Mouse (Mus musculus) bone marrow macrophage, adult 2 months (primary cell): ENCODE measurements around the gene Gm21731. TPM values are rescaled to one million over a fixed set of nuclear protein-coding genes. Genes with fewer than 3 reads are reported as not detected.
"Not testable (repeated sequence)": the region's sequence is repeated elsewhere in the genome, so short reads cannot be mapped to it uniquely, and the experiment has no call there.

ENCODE experiments used
- H3K27ac ChIP-seq: 2 replicates; pipeline ENCODE4 v1.5.1; 2012; ENCODE audit warnings: low read depth, low read length; ENCODE audit not compliant: insufficient read depth
- H3K4me1 ChIP-seq: 2 replicates; pipeline ENCODE4 v1.6.1; 2012; ENCODE audit warnings: low read length; ENCODE audit not compliant: control insufficient read depth, insufficient read depth
- H3K4me3 ChIP-seq: 2 replicates; pipeline ENCODE4 v1.5.1; 2012; ENCODE audit warnings: mild to moderate bottlenecking, low read length, moderate library complexity; ENCODE audit not compliant: insufficient read depth
- polyA plus RNA-seq: library from polyadenylated mRNA; stranded (reverse); fragments of >200 nt; gene quantifications from 2 replicates; pipeline ENCODE4 v1.2.4, GENCODE M21; 2012; ENCODE audit not compliant: missing spikeins, insufficient read depth, insufficient read length

Gene Gm21731
- not detected in 2 replicates for polyA plus RNA-seq

- not testable (repeated sequence) for H3K4me1 ChIP-seq, H3K27ac ChIP-seq, H3K4me3 ChIP-seq
Measured at GRCm38 (mm10) chr13:120238811-120239210, at the start of gene Gm21731. Gm21731 (plus strand) TSS chr13:120239111.

DNA sequence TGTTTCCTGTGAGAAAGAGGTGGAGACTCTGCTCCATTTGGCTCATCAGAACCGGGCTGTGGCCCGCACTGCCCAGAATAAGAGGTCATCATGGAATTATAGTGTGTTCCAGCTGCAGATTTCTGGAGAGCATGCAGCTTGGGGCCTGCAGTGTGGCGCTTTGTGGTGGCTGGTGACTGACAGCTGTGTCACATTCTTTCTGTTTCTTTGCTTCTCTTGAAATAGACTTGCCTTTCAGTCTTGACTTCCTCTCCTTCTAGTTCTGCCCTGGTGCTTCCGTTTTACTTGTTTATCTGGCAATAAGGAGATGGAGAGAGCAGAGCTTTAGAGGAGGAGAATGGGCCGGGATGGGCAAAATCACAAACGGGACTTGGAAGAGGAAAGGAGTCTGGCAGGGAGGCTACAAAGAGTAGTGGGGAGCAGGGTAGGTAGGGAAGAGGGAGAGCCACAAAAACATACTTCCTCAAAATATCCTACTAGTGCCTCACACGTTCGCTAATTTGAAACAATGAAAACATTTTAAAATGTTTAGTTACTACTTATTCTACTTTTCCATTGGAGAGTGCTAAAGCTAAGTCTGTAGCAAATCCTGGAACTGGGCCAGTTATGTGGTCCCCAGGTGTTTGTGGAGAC, 42.6 kb upstream of the Gm21731 start:
- H3K4me3 ChIP-seq, H3K4me1 ChIP-seq: not testable (repeated sequence)
- peak overlapping the region; percentile 52 for H3K27ac ChIP-seq

GRCm38 (mm10) chr13:120215847-120216246, 23.1 kb upstream of the Gm21731 start, which contains the start of gene Gm21762:
Gm21762 (minus strand) TSS chr13:120215947.
- not testable (repeated sequence) for H3K4me1 ChIP-seq, H3K4me3 ChIP-seq, H3K27ac ChIP-seq

DNA sequence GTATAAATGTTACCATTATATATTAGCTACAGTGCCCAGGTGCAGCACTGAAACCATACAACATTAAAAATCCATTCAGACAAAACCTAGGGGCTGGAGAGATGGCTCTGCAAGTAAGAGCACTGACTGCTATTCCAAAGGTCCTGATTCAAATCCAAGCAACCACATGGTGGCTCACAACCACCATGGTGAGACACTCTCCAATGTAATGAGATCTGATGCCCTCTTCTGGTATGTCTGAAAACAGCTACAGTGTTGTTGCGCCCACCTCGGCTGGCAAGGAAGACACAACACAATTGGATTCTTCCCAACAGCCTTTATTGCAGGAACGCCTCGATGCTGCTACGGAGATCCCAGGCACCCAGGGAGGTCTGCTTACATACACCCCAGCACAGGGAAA, 18.0 kb upstream of the Gm21731 start:
- H3K27ac ChIP-seq, H3K4me3 ChIP-seq, H3K4me1 ChIP-seq: not testable (repeated sequence)

DNA sequence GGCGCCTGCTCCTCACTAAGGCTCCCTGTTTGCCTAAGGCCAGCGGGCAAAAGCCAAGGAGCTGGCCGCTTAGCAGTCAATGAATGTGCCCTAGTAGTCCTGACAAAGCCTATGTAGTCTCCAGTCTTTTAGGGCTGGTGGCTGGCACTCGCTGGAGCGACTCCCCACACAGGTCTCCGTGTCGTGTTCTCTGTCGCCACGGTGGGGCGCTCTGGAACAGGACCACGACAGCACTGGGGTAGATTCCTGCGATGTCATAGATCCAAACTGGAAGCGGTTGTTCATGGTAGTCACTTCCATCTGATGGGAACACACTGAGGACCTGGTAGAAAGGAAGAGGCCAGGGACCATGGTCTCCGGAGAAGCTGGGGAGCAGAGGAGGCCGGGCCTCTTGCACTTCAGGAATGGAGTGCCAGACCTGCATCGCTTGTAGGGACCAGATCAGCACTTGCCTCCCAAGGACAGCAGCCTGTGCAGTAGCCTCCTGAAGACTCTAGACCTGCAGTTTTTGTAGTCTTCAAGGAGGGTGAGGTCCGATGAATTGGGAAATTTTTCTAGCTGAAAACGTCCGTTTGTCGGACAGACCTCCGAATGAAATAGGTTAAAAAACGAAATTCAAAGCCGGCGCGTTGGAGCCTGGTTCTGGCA, 15.8 kb upstream of the Gm21731 start:
- H3K27ac ChIP-seq, H3K4me1 ChIP-seq, H3K4me3 ChIP-seq: not testable (repeated sequence)

DNA sequence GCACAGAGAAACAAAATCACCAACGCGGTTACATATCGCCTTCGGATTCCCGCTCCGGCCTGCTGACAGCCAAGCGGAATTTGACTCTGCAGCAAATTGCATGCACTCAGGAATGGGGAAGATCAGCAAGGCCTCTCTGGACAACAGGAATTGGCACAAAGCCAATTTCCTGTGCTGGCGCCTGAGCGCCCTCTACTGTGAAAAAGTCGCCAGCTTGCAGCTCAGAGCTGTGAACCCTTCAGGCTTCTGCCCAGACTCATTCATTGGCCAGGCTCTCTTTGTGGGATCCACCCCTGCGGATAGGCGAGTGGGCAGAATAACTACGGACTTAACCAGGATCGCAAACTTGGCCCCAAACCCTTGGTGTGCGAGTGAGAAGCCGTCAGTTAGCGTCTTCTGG, 7.1 kb upstream of the Gm21731 start:
- H3K27ac ChIP-seq, H3K4me1 ChIP-seq, H3K4me3 ChIP-seq: not testable (repeated sequence)

DNA sequence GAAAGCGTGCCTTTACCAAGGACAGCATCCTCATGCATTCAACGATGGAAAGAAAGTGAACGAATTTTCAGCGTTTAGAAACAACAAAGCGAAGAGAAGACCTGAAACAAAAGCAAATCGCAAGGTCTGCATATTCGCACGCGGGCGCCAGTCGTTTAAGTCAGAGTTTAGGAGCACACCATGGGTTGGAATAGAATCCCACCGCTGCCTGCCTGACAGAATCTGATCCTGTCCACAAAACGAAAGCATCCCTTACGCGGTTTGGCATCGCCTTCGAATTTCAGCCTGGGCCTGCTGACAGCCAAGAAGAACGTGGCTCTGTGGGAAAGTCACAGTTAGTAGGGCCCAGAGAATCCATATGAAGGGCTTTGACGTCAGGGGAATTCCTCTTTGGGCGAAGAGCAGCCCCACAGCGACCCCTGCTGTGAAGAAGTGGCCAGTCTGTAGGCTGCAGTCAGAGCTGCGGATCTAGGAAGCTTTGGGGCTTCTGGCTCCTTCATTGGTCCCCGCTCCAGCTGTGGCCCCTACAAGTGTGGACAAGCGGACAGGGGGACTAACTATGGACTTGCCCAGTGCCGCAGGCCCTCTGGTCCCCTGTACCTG, 6.4 kb upstream of the Gm21731 start:
- not testable (repeated sequence) for H3K4me1 ChIP-seq, H3K27ac ChIP-seq, H3K4me3 ChIP-seq

DNA sequence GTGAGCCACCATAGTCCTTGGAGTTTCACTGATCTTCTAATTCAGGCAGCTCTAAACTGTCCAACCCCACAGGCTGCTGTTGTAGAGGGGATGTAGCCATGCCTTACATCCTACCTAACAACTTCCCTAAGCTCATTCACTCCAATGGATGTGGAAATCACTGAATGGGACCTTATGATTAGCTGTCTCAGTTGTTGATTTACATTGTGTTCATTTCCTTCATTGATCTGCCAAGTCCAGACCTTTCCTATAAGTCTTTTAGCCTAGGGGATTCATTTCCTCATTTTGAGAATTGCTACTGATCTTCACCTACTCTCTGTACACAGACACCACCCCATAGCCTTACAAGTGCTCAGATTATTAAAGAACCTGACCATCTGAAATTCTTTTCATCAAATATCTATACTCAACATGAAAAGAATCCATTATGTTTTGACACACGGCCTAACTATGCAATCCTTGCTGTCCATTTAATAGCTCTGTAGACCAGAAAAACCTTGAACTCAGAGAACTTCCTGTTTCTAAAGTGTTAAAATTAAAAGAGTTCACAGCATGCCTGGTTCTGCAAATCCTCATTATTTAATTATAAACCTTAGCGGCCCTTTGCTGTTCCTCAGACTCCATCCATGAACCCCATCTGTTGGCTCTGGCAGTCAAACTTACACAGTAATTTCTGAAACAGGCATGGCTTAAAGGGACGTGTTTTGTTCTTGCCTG, 12.5 kb downstream of the Gm21731 start:
- not testable (repeated sequence) for H3K27ac ChIP-seq, H3K4me3 ChIP-seq, H3K4me1 ChIP-seq

- H3K4me3 ChIP-seq, H3K4me1 ChIP-seq: not testable (repeated sequence)
- H3K27ac ChIP-seq, result peak overlapping the region; percentile 51
Measured at GRCm38 (mm10) chr13:120258817-120259658, 20.1 kb downstream of the Gm21731 start.

DNA sequence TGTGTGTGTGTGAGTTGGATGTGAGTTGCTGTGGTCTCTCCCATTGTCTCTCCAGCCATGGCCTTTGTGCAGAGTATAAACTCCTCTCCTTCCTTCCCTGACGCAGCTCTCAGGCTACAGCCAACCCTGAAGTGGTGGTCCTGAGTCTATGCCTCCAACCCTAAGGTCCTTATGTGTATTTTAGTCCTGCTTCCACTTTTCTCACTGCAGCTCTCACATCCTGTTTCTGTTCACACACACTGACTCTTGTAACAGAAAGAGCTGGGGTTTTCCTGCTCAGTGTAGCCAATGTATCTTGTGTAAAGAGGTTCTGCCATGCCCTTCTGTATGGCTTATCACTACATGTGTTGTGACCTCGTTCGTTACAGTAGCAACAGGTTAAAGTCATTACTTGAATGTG, 20.8 kb downstream of the Gm21731 start:
- H3K4me1 ChIP-seq, H3K4me3 ChIP-seq: not testable (repeated sequence)
- H3K27ac ChIP-seq, result peak overlapping the region; percentile 47; the same call in 1 of the 2 replicates

- H3K27ac ChIP-seq, H3K4me1 ChIP-seq, H3K4me3 ChIP-seq: not testable (repeated sequence)
Measured at GRCm38 (mm10) chr13:120262870-120263269, 24.0 kb downstream of the Gm21731 start, which contains the start of gene AF067061. AF067061 (plus strand) TSS chr13:120263114.

DNA sequence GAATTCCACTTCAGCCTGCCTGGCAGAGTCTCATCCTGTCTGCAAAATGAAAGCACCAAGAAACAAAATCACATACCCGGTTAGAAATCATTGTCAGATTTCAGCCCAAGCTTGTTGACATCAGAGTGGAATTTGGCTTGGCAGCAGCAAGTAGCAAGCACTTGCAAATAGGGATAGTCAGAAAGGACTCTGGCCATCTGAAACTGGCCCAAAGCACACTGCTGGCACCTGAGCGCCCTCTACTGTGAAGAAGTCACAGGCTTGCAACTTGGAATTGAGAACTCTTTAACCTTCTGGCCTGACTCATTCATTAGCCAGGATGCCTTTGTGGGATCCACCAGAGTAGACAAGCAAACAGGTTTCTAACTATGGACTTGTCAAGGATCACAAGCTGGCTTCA, 38.9 kb downstream of the Gm21731 start:
- H3K4me3 ChIP-seq, H3K4me1 ChIP-seq: not testable (repeated sequence)

More for the DNA sequence above, 38.9 kb downstream of the Gm21731 start:
- not testable (repeated sequence) for H3K27ac ChIP-seq
